Mouse (Mus musculus): ENCODE data around the gene Lpar1.

GRCm38 (mm10) chr4:58491742-58492141 is 62.0 kb downstream of the Lpar1 start:
- no peak for TF ChIP-seq MAX (IDR thresholded peaks at IDR 0.05; ENCODE audit: low read length)
- no peak for TF ChIP-seq EP300 (IDR thresholded peaks at IDR 0.05; ENCODE audit: low read depth in 1 of 2, low read length in 2 of 2)
- TF ChIP-seq MXI1 (IDR thresholded peaks at IDR 0.05; ENCODE audit: low read depth, low read length): no peak
- no peak for TF ChIP-seq RAD21 (IDR thresholded peaks at IDR 0.05; ENCODE audit: low read depth, low read length)
- TF ChIP-seq CTCF (IDR thresholded peaks at IDR 0.05 in 2 of 3, conservative IDR thresholded peaks at IDR 0.05 in 1 of 3; ENCODE audit: control insufficient read depth in 1 of 3, insufficient read depth in 1 of 3, low read depth in 2 of 3, low read length in 3 of 3, poor library complexity in 1 of 3, severe bottlenecking in 1 of 3): no peak
- no peak for TF ChIP-seq USF1 (IDR thresholded peaks at IDR 0.05; ENCODE audit: low read depth, low read length)
- no peak for TF ChIP-seq POLR2A (IDR thresholded peaks at IDR 0.05; ENCODE audit: control insufficient read depth in 1 of 2, insufficient read depth in 1 of 2, low read depth in 1 of 2, low read length in 2 of 2, poor library complexity in 1 of 2)
- no peak for TF ChIP-seq ZNF384 (IDR thresholded peaks at IDR 0.05; ENCODE audit: low read depth, low read length)
- no peak for TF ChIP-seq MYC (IDR thresholded peaks at IDR 0.05; ENCODE audit: low read depth, low read length)
- no peak for TF ChIP-seq SMC3 (IDR thresholded peaks at IDR 0.05; ENCODE audit: low read depth, low read length)
- TF ChIP-seq TBP (IDR thresholded peaks at IDR 0.05; ENCODE audit: low read depth, low read length): no peak
